Mouse (Mus musculus) T-helper 2 cell (primary cell): Measurements from ENCODE around the gene Tmem177.

Experiments used
- in situ Hi-C: fragments of 300-600 bp; cut with MboI, MseI; formaldehyde crosslinking; loops from one replicate; pipeline ENCODE4 v1.15.1; 2025; ENCODE audit warnings: high pct_unique_total_duplicates

The Tmem177 gene

GRCm38 (mm10) chr1:119891149-119891548 is 21.9 kb downstream of the Tmem177 start:
- in situ Hi-C loops = loop anchor here (10.0 kb wide), 1 partner anchor 346 kb away; no protein-coding TSS in a partner anchor

GRCm38 (mm10) chr1:119889347-119889746 is 23.7 kb downstream of the Tmem177 start:
- in situ Hi-C loops = no loop called here

- in situ Hi-C loops = no loop called here
Observed at GRCm38 (mm10) chr1:119886320-119886719, 26.7 kb downstream of the Tmem177 start.

GRCm38 (mm10) chr1:119884272-119884671 is 28.7 kb downstream of the Tmem177 start:
- in situ Hi-C loops = no loop called here

- in situ Hi-C loops = no loop called here
Observed at GRCm38 (mm10) chr1:119878909-119879308, 34.1 kb downstream of the Tmem177 start.

- in situ Hi-C loops = no loop called here
Observed at GRCm38 (mm10) chr1:119877469-119877868, 35.5 kb downstream of the Tmem177 start.

- in situ Hi-C loops = no loop called here
Observed at GRCm38 (mm10) chr1:119868395-119869161, 44.4 kb downstream of the Tmem177 start.

- in situ Hi-C loops = no loop called here
Observed at GRCm38 (mm10) chr1:119867300-119867699, 45.7 kb downstream of the Tmem177 start.

GRCm38 (mm10) chr1:119865311-119865710 is 47.7 kb downstream of the Tmem177 start:
- in situ Hi-C loops = no loop called here

- in situ Hi-C loops = no loop called here
Observed at GRCm38 (mm10) chr1:119863507-119864296, 49.3 kb downstream of the Tmem177 start.

- in situ Hi-C loops = no loop called here
Observed at GRCm38 (mm10) chr1:119859566-119859965, 53.4 kb downstream of the Tmem177 start.
